Mouse (Mus musculus) MEL (cell line): ENCODE results near the gene Tenm3. TPM values are rescaled to one million over a fixed set of nuclear protein-coding genes. Genes with fewer than 3 reads are reported as not detected.

ENCODE experiments used
- DNase-seq: peaks from one replicate; pipeline ENCODE4 v3.0.0; 2011; ENCODE audit warnings: low read depth, low spot score
- H3K27ac ChIP-seq: 2 replicates; pipeline ENCODE4 v1.5.1; 2012; ENCODE audit warnings: low read depth, mild to moderate bottlenecking, control low read depth, low read length, moderate library complexity; ENCODE audit not compliant: control insufficient read depth
- H3K27me3 ChIP-seq, 2 experiments: fragments of 150-350 bp in 1 of 2; sonication (generic) in 1 of 2; 2 replicates each; pipeline ENCODE4 v1.6.1; 2012; ENCODE audit warnings: low read length in 2 of 2, mild to moderate bottlenecking in 2 of 2, improper control_type of control experiment in 1 of 2, moderate library complexity in 1 of 2; ENCODE audit not compliant: insufficient read depth in 2 of 2, control insufficient read depth in 1 of 2
- H3K36me3 ChIP-seq, 2 experiments: 2 replicates each; pipeline ENCODE4 v1.6.1; 2012 to 2014; ENCODE audit warnings: low read length in 2 of 2, improper control_type of control experiment in 1 of 2, inconsistent platforms in 1 of 2, mild to moderate bottlenecking in 1 of 2; ENCODE audit not compliant: insufficient read depth in 2 of 2, control insufficient read depth in 1 of 2
- H3K4me1 ChIP-seq, 2 experiments: fragments of 150-350 bp in 1 of 2; sonication (generic) in 1 of 2; 2 replicates each; pipeline ENCODE4 v1.6.1; 2012; ENCODE audit warnings: low read length in 2 of 2, improper control_type of control experiment in 1 of 2, mild to moderate bottlenecking in 1 of 2; ENCODE audit not compliant: insufficient read depth in 2 of 2, control insufficient read depth in 1 of 2
- H3K4me3 ChIP-seq, 2 experiments: fragments of 150-350 bp in 1 of 2; sonication (generic) in 1 of 2; 2 replicates each; pipeline ENCODE4 v1.5.1; 2012; ENCODE audit warnings: low read depth in 2 of 2, low read length in 2 of 2, mild to moderate bottlenecking in 2 of 2, moderate library complexity in 2 of 2, control low read depth in 1 of 2, improper control_type of control experiment in 1 of 2; ENCODE audit not compliant: control insufficient read depth in 1 of 2, insufficient read depth in 1 of 2
- H3K79me2 ChIP-seq: 2 replicates; pipeline ENCODE4 v1.6.1; 2012; ENCODE audit warnings: mild to moderate bottlenecking, low read length, moderate library complexity; ENCODE audit not compliant: control insufficient read depth, poor library complexity, insufficient read depth
- H3K9ac ChIP-seq: 2 replicates; pipeline ENCODE4 v1.6.1; 2012; ENCODE audit warnings: low read depth, mild to moderate bottlenecking, control low read depth, low read length, moderate library complexity; ENCODE audit not compliant: control insufficient read depth, poor library complexity, severe bottlenecking
- H3K9me3 ChIP-seq: fragments of 150-350 bp; sonication (generic); replicated peaks from 2 replicates; pipeline ENCODE4 v1.6.1; 2012; ENCODE audit warnings: mild to moderate bottlenecking, low read length, improper control_type of control experiment, moderate library complexity; ENCODE audit not compliant: insufficient read depth
- CHD1 ChIP-seq: IDR thresholded peaks from 2 replicates; pipeline ENCODE4 v1.6.1; 2012; ENCODE audit warnings: low read depth, mild to moderate bottlenecking, inconsistent platforms, low read length, improper control_type of control experiment
- CHD2 ChIP-seq: IDR thresholded peaks from 2 replicates; pipeline ENCODE4 v1.6.1; 2011; ENCODE audit warnings: low read length, improper control_type of control experiment
- EP300 ChIP-seq, 2 experiments: IDR thresholded peaks; 2 replicates each; pipeline ENCODE4 v1.6.1; 2011; ENCODE audit warnings: improper control_type of control experiment in 2 of 2, low read length in 2 of 2, low read depth in 1 of 2, mild to moderate bottlenecking in 1 of 2
- ETS1 ChIP-seq: IDR thresholded peaks from 2 replicates; pipeline ENCODE4 v1.6.1; 2012; ENCODE audit warnings: low read depth, mild to moderate bottlenecking, inconsistent platforms, low read length, improper control_type of control experiment, moderate library complexity
- JUND ChIP-seq: IDR thresholded peaks from 2 replicates; pipeline ENCODE4 v1.6.1; 2011; ENCODE audit warnings: low read depth, mild to moderate bottlenecking, improper control_type of control experiment, low read length
- KAT2A ChIP-seq: conservative IDR thresholded peaks from 2 replicates; pipeline ENCODE4 v1.6.1; 2012; ENCODE audit warnings: low read depth, low read length, improper control_type of control experiment, inconsistent platforms
- MAFK ChIP-seq: IDR thresholded peaks from 2 replicates; pipeline ENCODE4 v1.6.1; 2011; ENCODE audit warnings: low read depth, mild to moderate bottlenecking, low read length, improper control_type of control experiment, borderline replicate concordance
- MAZ ChIP-seq: IDR thresholded peaks from 2 replicates; pipeline ENCODE4 v1.6.1; 2012; ENCODE audit warnings: low read depth, mild to moderate bottlenecking, inconsistent platforms, low read length, improper control_type of control experiment
- POLR2A ChIP-seq, 2 experiments: IDR thresholded peaks; 2 replicates each; pipeline ENCODE4 v1.6.1; 2011 to 2012; ENCODE audit warnings: low read length in 2 of 2, mild to moderate bottlenecking in 2 of 2, control low read depth in 1 of 2, improper control_type of control experiment in 1 of 2, low read depth in 1 of 2, moderate library complexity in 1 of 2; ENCODE audit not compliant: control insufficient read depth in 1 of 2, insufficient read depth in 1 of 2, poor library complexity in 1 of 2
- POLR2AphosphoS5 ChIP-seq: IDR thresholded peaks from 2 replicates; pipeline ENCODE4 v1.6.1; 2012; ENCODE audit warnings: low read depth, borderline replicate concordance, mild to moderate bottlenecking, inconsistent platforms, low read length, moderate library complexity, mixed read lengths
- RAD21 ChIP-seq: IDR thresholded peaks from 2 replicates; pipeline ENCODE4 v1.6.1; 2011; ENCODE audit warnings: mild to moderate bottlenecking, low read depth, low read length, improper control_type of control experiment
- TAL1 ChIP-seq: IDR thresholded peaks from 2 replicates; pipeline ENCODE4 v1.6.1; 2012; ENCODE audit warnings: mild to moderate bottlenecking, inconsistent platforms, low read length, moderate library complexity, mixed read lengths
- TBP ChIP-seq: IDR thresholded peaks from 2 replicates; pipeline ENCODE4 v1.8.0; 2011; ENCODE audit warnings: low read depth, low read length, improper control_type of control experiment
- UBTF ChIP-seq: IDR thresholded peaks from 2 replicates; pipeline ENCODE4 v1.6.1; 2012; ENCODE audit warnings: low read depth, mild to moderate bottlenecking, inconsistent platforms, low read length, improper control_type of control experiment, moderate library complexity, borderline replicate concordance; ENCODE audit not compliant: insufficient read depth
- USF1 ChIP-seq: IDR thresholded peaks from 2 replicates; pipeline ENCODE4 v1.6.1; 2014; ENCODE audit warnings: low read depth, mild to moderate bottlenecking, inconsistent platforms, low read length, improper control_type of control experiment, moderate library complexity
- USF2 ChIP-seq, 2 experiments: IDR thresholded peaks; 2 replicates each; pipeline ENCODE4 v1.6.1; 2011 to 2012; ENCODE audit warnings: improper control_type of control experiment in 2 of 2, low read length in 2 of 2, borderline replicate concordance in 1 of 2, inconsistent platforms in 1 of 2, low read depth in 1 of 2, mild to moderate bottlenecking in 1 of 2; ENCODE audit not compliant: insufficient read depth in 1 of 2
- ZC3H11A ChIP-seq: IDR thresholded peaks from 2 replicates; pipeline ENCODE4 v1.6.1; 2012; ENCODE audit warnings: low read depth, mild to moderate bottlenecking, inconsistent platforms, low read length, improper control_type of control experiment
- ZMIZ1 ChIP-seq: IDR thresholded peaks from 2 replicates; pipeline ENCODE4 v1.6.1; 2012; ENCODE audit warnings: low read depth, mild to moderate bottlenecking, inconsistent platforms, low read length, improper control_type of control experiment, moderate library complexity
- ZNF384 ChIP-seq: IDR thresholded peaks from 2 replicates; pipeline ENCODE4 v1.6.1; 2012; ENCODE audit warnings: low read depth, mild to moderate bottlenecking, inconsistent platforms, low read length, improper control_type of control experiment
- polyA plus RNA-seq, 2 experiments: library from polyadenylated mRNA; stranded (reverse) in 1 of 2; unstranded in 1 of 2; fragments of >175 nt in 1 of 2; fragments of >200 nt in 1 of 2; gene quantifications; 2 replicates each; pipeline versions ENCODE4 v1.2.1 to v1.2.4; 2012; ENCODE audit warnings: low replicate concordance in 2 of 2, low read depth in 1 of 2; ENCODE audit not compliant: insufficient read length in 2 of 2, insufficient read depth in 1 of 2, missing spikeins in 1 of 2
- total RNA-seq: library from RNA; depleted of rRNA; stranded (reverse); fragments of 300-350 nt; gene quantifications from 2 replicates; pipeline ENCODE4 v1.2.3, GENCODE M21; 2012

The Tenm3 gene
- total and polyA plus RNA-seq, 3 experiments: not detected

DNA sequence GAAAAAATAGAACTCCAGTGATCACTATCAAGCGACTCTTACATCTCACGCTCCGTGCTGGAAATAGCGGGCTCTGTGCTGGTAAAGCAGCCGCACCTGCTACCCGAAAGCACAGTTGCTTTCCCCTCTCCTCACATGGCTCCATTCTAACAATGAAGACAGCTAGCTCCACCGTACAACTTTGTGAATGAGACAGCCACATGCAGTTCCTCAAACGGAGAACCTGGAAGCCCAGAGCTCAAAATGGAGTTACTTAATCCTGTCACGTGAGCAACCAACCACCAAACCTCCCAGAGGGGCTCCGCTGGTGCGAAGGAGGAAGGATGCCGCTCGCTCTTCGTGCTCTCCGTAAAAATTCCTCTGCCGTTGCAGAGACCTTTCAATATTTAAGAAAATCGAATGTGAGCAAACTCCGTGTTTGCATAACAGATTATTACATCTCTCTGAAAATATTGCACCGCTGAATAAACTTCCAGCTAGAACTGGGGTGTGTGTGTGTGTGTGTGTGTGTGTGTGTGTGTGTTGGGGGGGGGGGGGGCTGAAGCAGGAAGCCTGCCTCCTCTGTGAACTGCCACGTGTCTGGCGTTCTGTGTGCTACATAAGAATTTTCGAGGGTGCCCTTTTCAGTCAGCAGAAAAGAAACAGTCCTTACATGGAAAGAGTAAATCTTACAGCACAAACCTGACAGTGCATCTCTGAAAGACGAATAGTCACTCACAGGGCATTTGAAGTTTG is 103.4 kb downstream of the Tenm3 start:
- TF ChIP-seq MAFK (no peak), MAZ (no peak), POLR2A (IDR thresholded peaks at IDR 0.05; ENCODE audit: control insufficient read depth in 1 of 2, insufficient read depth in 1 of 2, low read depth in 1 of 2, low read length in 2 of 2, poor library complexity in 1 of 2) (no peak), RAD21 (no peak), EP300 (IDR thresholded peaks at IDR 0.05; ENCODE audit: low read depth in 1 of 2, low read length in 2 of 2) (no peak), KAT2A (no peak), UBTF (no peak), JUND (no peak), POLR2AphosphoS5 (no peak), TBP (no peak), USF1 (no peak)
- Histone ChIP-seq H3K4me3 (no peak overlapping the region), H3K4me1 (no peaks in the 10 kb centered on the region), H3K9ac (no peak overlapping the region), H3K36me3 (no peaks in the 10 kb centered on the region), H3K9me3 (no peaks in the 10 kb centered on the region), H3K79me2 (no peaks in the 10 kb centered on the region), H3K27ac (no peak overlapping the region), H3K27me3 (no peaks in the 10 kb centered on the region)
- DNase-seq: no peak

DNA sequence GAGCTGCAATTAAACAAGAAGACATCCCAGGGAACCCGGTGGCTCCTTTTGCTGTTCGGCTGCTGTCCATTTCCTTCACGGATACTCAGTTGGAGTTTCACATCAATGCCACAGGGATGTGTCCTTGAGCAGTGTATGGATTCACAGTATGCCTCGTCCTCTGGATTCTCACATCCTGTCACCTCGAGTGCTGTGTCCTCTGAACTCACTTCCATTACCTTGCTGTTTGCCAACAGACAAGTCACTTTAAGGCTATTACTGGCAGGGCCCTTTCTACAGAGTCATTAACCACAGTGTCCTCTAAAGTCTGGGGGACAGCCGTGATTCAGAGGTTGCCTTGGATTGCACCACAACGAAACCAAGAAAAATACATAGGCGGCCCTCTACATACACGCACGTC is 110.0 kb downstream of the Tenm3 start:
- no peak for TF ChIP-seq TBP
- TF ChIP-seq ETS1: no peak
- no peak for TF ChIP-seq MAFK
- no peak for TF ChIP-seq TAL1
- no peak for TF ChIP-seq ZMIZ1
- TF ChIP-seq USF2 (IDR thresholded peaks at IDR 0.05; ENCODE audit: borderline replicate concordance in 1 of 2, insufficient read depth in 1 of 2, low read depth in 1 of 2, low read length in 2 of 2): no peak
- TF ChIP-seq CHD1: no peak
- no peak for TF ChIP-seq ZNF384
- no peak for TF ChIP-seq POLR2A (IDR thresholded peaks at IDR 0.05; ENCODE audit: control insufficient read depth in 1 of 2, insufficient read depth in 1 of 2, low read depth in 1 of 2, low read length in 2 of 2, poor library complexity in 1 of 2)
- no peak for TF ChIP-seq ZC3H11A
- no peak for TF ChIP-seq CHD2
- H3K27ac ChIP-seq: no peak overlapping the region
- no peaks in the 10 kb centered on the region for H3K27me3 ChIP-seq

More for the DNA sequence above, 110.0 kb downstream of the Tenm3 start:
- Histone ChIP-seq H3K79me2 (no peaks in the 10 kb centered on the region), H3K36me3 (no peaks in the 10 kb centered on the region), H3K9me3 (no peaks in the 10 kb centered on the region), H3K4me1 (no peaks in the 10 kb centered on the region), H3K9ac (no peak overlapping the region), H3K4me3 (no peak overlapping the region)
- no peak for DNase-seq
